Mouse (Mus musculus): ENCODE results near the gene Arpc5l. TPM values are rescaled to one million over a fixed set of nuclear protein-coding genes. Genes with fewer than 3 reads are reported as not detected.

Gene Arpc5l
- total RNA-seq, 2 experiments from 2014 or later, result 100 to 107 TPM

- DNase-seq (ENCODE audit: low spot score in 2 of 2), result peak in 1 of 2 experiments; percentile 52
- intact Hi-C loops (cut with DNase I), result no loop called here
Observed at GRCm38 (mm10) chr2:39031611-39032010, 26.5 kb downstream of the Arpc5l start.

- DNase-seq (ENCODE audit: low spot score in 2 of 2), result no peak
- intact Hi-C loops (cut with DNase I), result loop anchor here (5.0 kb wide), 1 partner anchor 42 kb away; no protein-coding TSS in a partner anchor
Observed at GRCm38 (mm10) chr2:39040215-39040614, 35.1 kb downstream of the Arpc5l start.

GRCm38 (mm10) chr2:39048515-39048914, 43.4 kb downstream of the Arpc5l start:
- no peak for DNase-seq (ENCODE audit: low spot score in 2 of 2)
- intact Hi-C loops (cut with DNase I), result no loop called here

- peak in 1 of 2 experiments; percentile 13 for DNase-seq (ENCODE audit: low spot score in 2 of 2)
- intact Hi-C loops (cut with DNase I), result loop anchor here (5.0 kb wide), 1 partner anchor 127 kb away; the partner anchor contains the start of gene Scai
Observed at GRCm38 (mm10) chr2:39064687-39065399, 59.7 kb downstream of the Arpc5l start.

Other genes with a start within 250 kb of the Arpc5l start
- 1 to 10 TPM; 4.7 to 6.2 TPM for gene Nr6a1, start 77.7 kb upstream of the Arpc5l start, total RNA-seq (2021)
- gene Olfml2a, start 73.4 kb upstream of the Arpc5l start, total RNA-seq (2021), result 1 to 10 TPM; 3.5 to 4.0 TPM
- gene Wdr38, start 7.9 kb upstream of the Arpc5l start, total RNA-seq (2021), result under 1 TPM; 0.40 to 0.51 TPM
- gene Rpl35, start 276 bp downstream of the Arpc5l start, total RNA-seq (2021), result 100 to 1,000 TPM; 234 to 241 TPM
- gene Golga1, start 60.2 kb downstream of the Arpc5l start, total RNA-seq (2021), result 10 to 100 TPM; 26.1 to 31.9 TPM
- gene Scai, start 185.4 kb downstream of the Arpc5l start, total RNA-seq (2021), result 10 to 100 TPM; 69.4 to 84.0 TPM
- 10 to 100 TPM; 64.4 to 69.0 TPM for gene Ppp6c, start 221.1 kb downstream of the Arpc5l start, total RNA-seq (2021)